Comparison of ENCODE assay signal across 17 mouse cellular contexts in genomic region chr15:24778234-24778633, GRCm38 (mm10).
"Had no signal": no experiment of that assay in that cellular context is flagged by ENCODE, and none has a peak within 500 bp of the region (broad histone marks: within the 10 kb centered on the region; RNA-seq: fewer than 3 reads in every experiment).

No protein-coding gene starts in this region.

- ATAC-seq: liver, postnatal 0 days had no signal

- H3K4me1 ChIP-seq: limb, embryonic 12.5 days; liver, embryonic 13.5 days; lung, embryonic 15.5 days; megakaryocyte, embryonic 14.5 days; neural tube, embryonic 15.5 days had no signal

- H3K9me3 ChIP-seq: limb, embryonic 12.5 days; liver, embryonic 13.5 days; lung, embryonic 15.5 days; megakaryocyte, embryonic 14.5 days; neural tube, embryonic 15.5 days had no signal

- H3K4me3 ChIP-seq: limb, embryonic 12.5 days; liver, embryonic 13.5 days; lung, embryonic 15.5 days; megakaryocyte, embryonic 14.5 days; myocyte; neural tube, embryonic 15.5 days had no signal

- H3K9ac ChIP-seq: limb, embryonic 12.5 days; liver, embryonic 13.5 days; liver, postnatal 0 days; lung, embryonic 15.5 days; neural tube, embryonic 15.5 days had no signal

- H3K36me3 ChIP-seq: limb, embryonic 12.5 days; liver, embryonic 13.5 days; lung, embryonic 15.5 days; neural tube, embryonic 15.5 days had no signal

- H3K4me2 ChIP-seq: limb, embryonic 12.5 days; liver, embryonic 13.5 days; lung, embryonic 15.5 days; neural tube, embryonic 15.5 days had no signal

- DNase-seq: kidney, adult 11 months; kidney, adult 9 months; kidney, postnatal 36 days; liver; liver, embryonic 13.5 days; liver, postnatal 0 days; lung, postnatal 14 days; right cerebral cortex, adult 18-20 months; right cerebral cortex, postnatal 25 days; thymus, postnatal 4 days had no signal

- H3K27me3 ChIP-seq: limb, embryonic 12.5 days; liver, embryonic 13.5 days; lung, embryonic 15.5 days; megakaryocyte, embryonic 14.5 days; neural tube, embryonic 15.5 days had no signal

- H3K27ac ChIP-seq: kidney, postnatal 0 days; limb, embryonic 12.5 days; liver, embryonic 13.5 days; lung, embryonic 15.5 days; macrophage; neural tube, embryonic 15.5 days had no signal
